Mouse (Mus musculus) embryonic fibroblast, embryonic 13.5 days (primary cell): ENCODE results near the gene Mcmbp.

Experiments
- CTCF ChIP-seq: IDR thresholded peaks from 2 replicates; pipeline ENCODE4 v1.5.1; 2011; ENCODE audit warnings: mild to moderate bottlenecking, control low read depth, low read length, moderate library complexity, borderline replicate concordance; ENCODE audit not compliant: insufficient read depth
- POLR2A ChIP-seq: IDR thresholded peaks from 2 replicates; pipeline ENCODE4 v1.6.1; 2011; ENCODE audit warnings: low read depth, mild to moderate bottlenecking, control low read depth, low read length, moderate library complexity

DNA sequence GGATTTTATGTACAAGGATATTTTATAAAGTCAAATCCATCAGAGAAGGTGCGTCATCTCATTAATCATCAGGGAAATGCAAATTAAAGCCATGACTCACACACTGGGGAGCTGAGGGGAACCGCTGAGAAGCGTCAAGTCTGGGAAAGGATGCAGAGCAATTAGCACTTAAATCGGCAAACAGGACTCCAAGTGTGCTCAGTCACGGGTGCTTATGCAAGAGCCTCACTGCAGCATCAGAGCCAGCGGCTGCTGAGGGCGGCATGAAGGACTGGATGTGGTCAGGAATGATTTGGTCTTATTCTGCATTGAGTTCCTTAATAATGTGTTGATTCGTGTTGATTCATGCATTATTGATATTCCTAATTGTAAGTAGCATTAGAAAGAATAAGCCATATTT is 68.3 kb downstream of the Mcmbp start:
- TF ChIP-seq CTCF = no peak
- no peak for TF ChIP-seq POLR2A
